Mouse (Mus musculus): ENCODE results near the gene Rbm25. TPM values are rescaled to one million over a fixed set of nuclear protein-coding genes. Genes with fewer than 3 reads are reported as not detected.

Rbm25 gene
- polyA plus RNA-seq, 1 experiment from 2014 or later: 229 TPM

DNA sequence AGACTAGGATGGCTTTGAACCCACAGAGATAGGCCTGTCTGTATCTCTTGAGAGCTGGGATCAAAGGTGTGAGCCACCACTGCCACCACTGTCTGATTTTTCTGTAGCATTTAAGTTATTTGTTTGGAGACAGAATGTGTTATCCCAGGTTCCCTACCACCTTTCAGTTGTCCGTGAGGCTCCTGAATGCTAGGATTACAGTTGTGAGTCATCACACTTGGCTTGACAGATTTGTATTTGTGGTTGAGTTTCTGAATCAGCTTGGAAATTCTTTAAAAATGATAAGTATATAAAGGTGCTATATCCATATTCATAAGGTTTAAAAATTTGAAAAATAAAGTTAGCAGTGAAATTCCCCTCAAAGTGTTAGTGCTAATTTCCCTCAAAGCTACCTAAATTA lies 12.1 kb downstream of the Rbm25 start:
- no peak for DNase-seq (ENCODE audit: low spot score)

DNA sequence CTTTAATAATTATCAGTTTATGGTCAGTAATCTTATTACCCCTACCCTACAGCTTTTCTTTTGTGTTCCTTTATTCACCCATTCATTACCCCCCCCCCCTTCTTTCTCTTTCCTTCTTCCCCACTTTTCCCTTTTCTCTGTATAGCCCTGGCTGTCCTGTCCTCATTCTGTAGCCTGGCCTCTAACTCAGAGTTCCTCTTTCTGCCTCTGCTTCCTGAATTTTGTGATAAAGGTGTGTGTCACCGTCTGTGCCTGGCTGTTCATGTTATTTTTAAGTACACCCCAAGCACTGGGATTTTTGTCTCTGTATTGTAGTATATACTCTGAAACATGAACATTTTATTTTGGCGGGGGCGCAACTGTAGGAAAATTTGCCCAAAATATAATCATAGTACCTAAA lies 19.3 kb downstream of the Rbm25 start:
- DNase-seq (ENCODE audit: low spot score): no peak

DNA sequence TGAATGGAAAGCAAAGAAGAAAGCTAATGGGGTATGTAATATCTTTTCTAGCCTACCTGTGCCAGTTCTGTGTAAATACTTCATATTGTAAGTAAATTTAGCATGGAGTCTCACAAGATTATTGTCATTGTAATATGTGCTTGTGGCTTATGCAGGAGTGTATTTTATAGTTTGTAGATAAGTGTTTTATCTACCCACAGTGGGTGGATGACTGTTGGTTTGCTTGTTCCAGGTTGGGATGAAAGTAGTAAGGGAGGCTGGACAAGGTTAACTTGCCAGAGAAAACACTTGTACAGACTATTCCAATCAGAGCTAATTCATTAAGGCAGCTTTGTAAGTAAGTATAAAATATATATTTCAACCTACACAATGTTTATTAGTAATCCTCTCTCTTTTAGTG lies 20.4 kb downstream of the Rbm25 start:
- DNase-seq (ENCODE audit: low spot score): no peak

DNA sequence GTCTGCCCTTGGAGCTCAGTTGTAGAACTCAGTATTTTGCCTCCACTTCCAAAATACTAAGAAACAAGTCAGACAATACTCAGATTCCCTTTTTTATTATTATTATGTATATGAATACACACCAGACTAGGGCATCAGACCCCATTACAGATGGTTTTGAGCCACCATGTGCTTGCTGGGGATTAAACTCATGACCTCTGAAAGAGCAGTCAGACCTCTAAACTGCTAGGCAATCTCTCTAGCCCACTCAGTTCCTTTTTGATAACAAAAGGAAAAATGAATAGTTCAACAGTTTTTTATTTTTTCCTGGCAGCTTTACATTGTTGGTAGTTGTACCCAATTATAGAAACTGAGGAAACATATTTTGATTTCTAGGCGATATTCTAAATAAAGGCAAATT lies 54.4 kb downstream of the Rbm25 start:
- no peak for DNase-seq (ENCODE audit: low spot score)

DNA sequence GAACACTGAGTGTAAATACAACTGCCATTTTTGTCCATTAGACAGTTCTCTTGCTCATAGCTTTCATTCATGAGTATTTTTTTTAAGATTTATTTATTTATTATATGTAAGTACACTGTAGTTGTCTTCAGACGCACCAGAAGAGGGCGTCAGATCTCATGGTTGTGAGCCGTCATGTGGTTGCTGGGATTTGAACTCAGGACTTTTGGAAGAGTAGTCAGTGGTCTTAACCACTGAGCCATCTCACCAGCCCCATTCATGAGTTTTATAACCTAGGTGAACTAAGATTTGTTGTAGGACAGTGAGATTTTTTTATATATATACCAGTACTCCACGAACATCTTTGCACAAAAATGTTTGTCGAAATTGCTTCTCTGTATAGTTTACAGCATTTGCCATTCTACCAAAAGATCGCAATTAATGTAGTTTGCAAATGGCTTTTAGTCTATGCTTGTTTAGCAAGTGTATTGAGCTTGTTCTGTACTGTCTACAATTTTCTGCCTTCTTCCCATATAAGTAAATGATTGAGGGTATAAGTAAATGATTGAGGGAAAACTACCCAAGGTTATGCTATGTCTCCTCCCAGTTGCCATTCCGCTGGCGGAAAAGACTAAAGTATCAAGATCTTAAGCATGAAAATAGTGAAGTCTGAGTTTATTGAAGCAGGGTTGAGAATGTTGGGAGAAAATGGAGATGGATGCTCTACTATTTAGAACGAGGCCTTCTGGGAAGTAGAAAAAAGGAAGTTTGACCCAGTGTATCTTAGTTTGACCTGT lies 55.7 kb downstream of the Rbm25 start:
- no peak for DNase-seq (ENCODE audit: low spot score)

DNA sequence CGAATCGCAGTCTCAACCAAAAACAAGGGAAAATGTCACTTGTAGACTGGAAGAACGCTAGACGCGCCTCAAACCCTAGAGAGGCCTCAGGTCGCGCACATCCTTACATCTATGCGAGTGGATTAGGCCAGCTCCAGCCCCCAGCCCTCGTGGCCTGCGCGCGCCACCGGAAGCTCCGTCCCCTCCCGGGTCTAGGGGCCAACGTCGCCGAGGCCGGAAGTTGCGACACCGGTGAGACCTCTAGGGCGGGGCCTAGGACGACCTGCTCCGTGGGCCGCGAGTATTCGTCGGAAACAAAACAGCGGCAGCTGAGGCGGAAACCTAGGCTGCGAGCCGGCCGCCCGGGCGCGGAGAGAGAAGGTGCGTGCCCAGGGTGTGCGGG lies 56.9 kb downstream of the Rbm25 start, which contains the start of gene Psen1:
Gene Psen1, plus strand, starts transcription at position 219 of the 382 bp plus-strand sequence.
- DNase-seq (ENCODE audit: low spot score): peak; percentile 95

DNA sequence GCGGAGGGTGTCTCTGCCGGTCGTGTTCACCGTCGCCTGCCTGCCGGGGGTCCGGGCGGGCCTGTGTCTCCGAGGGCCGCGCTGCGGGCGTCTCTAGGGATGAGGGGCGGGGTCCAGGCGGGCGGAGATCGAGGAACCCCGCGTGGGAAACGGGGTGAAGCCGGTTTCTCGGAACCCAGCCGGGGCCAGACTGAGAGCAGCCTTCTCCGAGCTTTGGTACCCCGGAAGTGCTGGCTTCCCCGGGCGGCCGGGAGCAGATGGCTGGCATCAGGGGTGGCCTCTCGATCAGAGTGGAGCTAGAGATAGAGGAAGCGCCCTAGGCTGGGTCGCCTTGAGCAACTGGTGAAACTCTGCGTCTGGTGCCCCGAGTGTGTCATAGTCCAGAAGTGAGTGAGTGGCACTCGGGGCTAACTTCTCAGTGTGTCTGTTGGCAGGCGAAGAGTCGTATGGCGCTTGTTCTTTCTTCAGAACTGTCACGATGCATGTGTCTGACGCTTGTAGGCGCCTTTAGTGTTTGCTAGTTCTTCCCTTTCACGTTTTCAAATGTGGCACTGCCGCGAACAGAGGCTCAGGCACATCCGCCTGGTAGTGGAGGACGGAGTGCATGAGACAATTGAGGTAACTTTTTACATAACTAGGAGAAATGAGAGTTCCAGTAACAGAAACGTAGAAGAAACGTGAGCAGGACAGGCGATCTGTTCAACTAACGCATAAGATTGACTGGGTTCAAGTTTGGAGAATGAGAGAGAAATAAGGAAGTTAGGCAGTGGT lies 57.5 kb downstream of the Rbm25 start:
- DNase-seq (ENCODE audit: low spot score): peak; percentile 67

DNA sequence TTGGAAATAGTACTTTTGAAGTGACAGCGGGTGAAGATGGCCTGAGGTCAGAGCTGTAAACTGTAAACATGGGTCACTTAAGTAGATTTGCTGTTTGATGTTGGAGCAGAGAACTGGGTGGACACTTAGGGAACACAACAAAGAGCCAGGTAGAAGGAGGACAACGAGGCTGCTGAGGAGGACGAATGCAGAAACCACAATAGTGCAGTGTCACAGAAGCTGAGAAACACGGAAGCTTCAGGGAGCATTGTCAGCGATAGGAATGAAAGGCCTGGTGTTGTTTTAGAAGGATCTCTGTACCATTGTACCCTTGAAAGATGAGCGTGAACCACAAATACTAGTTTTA lies 58.0 kb downstream of the Rbm25 start:
- DNase-seq (ENCODE audit: low spot score): peak; percentile 44

DNA sequence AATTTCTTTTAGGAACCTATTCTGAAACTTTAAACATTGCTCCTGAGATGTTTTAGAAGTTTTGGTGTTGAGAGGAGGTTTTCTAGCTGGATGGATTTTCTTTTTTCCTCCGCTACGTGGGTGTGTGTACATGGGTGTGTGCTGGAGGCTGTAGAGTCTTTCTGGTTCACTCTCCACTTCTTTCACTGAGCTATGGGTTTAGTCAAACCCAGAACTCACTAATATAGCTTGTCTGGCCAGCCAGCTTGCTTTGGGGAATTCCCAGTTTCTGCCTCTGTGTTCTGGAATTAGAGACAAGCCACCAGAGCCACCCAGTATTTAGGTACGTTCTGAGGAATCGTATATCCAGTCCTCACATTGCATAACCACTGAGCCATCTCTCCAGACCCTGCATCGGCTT lies 63.0 kb downstream of the Rbm25 start:
- no peak for DNase-seq (ENCODE audit: low spot score)

DNA sequence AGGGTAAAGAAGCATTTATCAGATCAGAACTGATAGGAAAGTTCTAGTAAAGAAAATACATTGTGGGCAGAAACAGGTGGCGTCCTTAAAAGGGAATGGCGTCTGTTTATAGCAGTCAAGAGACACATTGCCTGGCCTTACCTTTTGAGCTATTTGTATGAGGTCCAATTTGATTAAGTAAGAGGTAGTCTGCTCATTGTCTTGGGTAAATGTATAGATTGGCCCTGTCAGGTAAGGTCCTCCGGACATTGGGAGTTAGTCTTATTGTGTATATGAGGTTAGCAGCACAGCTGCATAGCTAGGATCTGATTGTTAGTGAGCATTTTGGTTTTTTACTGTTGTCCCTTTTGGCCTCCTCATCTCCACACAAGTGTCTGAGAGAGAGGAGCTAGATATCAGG lies 63.6 kb downstream of the Rbm25 start:
- no peak for DNase-seq (ENCODE audit: low spot score)

DNA sequence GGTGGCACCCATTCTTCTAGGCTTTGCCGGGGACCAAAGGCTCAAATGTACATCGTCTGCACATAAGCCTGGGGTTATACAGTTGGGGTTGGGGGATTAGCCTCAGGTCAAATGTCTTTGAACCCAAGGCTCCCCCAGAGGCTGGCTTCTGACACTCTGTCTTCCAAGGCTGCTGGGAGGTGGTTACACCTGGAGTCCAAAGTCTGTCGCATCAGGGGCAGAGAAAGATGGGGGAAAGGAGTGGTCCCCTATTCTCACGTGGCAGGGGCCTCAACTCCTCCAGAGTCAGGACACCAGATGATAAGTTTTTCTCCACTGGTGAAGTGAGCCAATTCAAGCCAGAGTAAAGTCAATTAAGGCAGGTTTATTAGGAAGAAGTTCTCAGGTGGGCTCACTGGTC lies 67.6 kb downstream of the Rbm25 start:
- no peak for DNase-seq (ENCODE audit: low spot score)

DNA sequence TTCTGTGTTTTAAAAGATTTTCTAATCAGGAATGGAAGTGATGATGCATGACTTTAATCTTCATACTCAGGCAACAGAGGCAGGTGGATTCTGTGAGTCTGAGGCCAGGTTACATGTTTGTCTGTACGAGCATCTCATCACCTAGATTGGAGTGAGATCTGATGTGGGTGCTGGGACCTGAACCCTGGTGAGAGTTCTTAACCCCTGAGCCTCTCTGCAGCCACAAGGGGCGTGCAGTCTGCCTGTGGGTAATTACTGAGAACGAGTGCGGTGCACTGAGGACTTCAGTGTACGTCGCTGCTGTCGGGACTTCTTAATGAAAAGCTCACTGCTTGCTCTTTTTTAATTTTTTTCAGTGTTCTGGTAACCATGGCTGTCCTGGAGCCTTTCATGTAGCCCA lies 70.6 kb downstream of the Rbm25 start:
- DNase-seq (ENCODE audit: low spot score): no peak

DNA sequence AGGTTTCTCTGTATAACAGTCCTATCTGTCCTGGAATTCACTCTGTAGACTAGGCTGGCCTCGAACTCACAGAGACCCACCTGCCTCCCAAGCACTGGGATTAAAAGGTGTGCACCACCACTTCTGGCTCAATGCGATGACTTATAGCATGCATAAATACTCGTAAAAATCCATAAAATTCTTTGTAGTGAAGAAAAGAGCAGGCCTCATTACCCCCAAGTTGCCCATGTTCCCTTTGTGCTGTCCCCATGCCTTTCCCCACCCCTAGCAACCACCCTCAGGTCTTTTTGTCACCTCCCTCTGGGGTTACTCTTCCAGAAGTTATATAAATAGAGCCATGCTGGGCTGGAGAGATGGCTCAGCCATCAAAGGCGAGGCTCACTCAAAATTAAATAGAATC lies 71.8 kb downstream of the Rbm25 start:
- no peak for DNase-seq (ENCODE audit: low spot score)

DNA sequence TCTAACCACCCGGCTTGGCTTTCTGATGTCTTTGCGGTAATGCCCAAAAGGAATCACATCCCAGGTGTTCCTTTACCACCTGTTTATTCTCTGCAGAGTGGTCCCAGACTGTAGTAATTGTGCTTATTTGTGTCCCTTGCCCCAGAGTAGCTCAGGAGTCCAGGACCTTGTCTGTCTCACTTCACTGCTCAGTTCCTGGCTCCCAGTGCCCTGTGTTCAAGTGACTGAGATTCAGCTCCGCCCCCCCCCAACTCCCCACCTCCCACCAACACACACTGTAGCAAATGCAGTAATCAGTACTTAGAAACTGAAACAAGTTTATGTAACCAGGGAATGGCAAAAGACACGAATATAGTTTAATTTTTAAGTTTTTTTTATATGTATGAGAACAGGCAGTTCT lies 75.9 kb downstream of the Rbm25 start:
- no peak for DNase-seq (ENCODE audit: low spot score)

DNA sequence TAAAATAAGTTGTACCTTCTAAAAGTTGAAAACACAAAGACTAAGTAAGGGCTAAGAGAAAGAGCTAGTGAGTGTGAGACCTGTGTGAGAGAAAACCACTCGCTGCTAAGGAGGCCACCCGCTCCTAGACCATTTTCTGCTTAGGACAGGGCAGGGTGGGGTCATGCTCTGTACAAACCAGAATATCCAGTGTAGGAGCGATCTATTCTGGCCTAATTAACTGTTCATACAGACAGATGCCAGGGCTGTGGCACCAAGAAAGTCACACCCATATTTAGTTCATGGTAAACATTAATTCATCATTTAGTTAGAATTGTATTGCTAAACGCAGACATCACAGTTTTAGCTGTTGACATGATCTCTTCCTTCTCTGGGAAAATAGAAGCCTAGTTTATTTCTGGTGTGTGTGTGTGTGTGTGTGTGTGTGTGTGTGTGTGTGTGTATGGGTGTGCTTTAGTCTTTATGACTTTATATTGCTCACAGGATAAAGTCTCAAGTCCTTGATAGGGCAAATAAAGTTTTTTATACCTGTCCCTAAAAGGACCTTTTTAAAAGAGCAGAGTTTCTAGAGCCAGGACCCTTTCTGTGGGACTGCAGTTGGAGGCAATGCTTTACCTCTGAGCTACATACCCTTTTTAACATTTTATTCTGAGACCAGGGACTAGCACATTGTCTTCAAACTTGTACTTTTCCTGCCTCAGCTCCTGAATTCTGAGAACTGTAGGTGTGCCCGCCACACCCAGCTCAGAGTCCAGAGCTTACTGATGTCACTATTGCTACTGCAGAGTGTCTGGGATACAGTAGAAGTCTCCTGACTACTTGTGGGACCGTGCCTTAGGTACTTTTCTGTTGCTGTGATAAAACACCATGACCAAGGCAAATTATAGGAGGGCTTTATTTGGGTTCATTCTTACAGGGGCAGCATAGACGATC lies 77.4 kb downstream of the Rbm25 start:
- no peak for DNase-seq (ENCODE audit: low spot score)

DNA sequence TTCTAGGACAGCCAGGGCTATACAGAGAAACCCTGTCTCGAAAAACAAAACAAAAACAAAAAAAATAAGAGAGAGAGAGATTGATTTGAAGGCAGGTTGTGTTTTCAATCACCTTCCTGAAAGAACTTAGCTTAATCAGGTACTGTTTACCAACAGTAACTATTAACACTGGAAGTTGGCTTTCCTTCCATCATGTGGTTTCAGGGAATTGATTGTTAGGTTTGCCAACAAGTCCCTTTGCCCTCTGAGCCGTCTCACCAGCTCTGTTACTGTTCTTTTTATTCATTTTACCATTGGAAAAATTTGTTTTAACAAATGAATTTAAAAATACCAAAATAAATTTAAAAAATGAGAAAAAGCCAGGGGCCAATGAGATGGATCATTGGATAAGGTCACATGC lies 78.9 kb downstream of the Rbm25 start:
- DNase-seq (ENCODE audit: low spot score): no peak

DNA sequence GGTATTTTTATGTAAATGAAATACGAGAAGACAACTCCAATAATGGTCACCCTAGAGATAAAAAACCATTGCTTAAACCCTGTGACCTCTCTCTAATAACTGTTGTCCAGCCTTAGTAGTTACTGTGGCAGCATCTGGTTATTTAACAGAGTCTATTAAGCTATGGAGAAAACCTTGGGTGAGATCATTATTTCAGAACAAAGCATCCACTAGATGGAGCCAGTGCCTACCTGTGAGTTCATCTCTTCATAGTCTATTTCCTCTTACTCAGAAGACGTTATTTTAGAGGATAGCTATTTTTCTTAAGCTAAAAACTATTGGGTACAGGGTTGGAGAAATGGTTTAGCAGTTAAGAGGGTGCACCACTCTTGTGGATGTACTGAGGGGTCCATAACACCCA lies 82.7 kb downstream of the Rbm25 start:
- peak; percentile 54 for DNase-seq (ENCODE audit: low spot score)

DNA sequence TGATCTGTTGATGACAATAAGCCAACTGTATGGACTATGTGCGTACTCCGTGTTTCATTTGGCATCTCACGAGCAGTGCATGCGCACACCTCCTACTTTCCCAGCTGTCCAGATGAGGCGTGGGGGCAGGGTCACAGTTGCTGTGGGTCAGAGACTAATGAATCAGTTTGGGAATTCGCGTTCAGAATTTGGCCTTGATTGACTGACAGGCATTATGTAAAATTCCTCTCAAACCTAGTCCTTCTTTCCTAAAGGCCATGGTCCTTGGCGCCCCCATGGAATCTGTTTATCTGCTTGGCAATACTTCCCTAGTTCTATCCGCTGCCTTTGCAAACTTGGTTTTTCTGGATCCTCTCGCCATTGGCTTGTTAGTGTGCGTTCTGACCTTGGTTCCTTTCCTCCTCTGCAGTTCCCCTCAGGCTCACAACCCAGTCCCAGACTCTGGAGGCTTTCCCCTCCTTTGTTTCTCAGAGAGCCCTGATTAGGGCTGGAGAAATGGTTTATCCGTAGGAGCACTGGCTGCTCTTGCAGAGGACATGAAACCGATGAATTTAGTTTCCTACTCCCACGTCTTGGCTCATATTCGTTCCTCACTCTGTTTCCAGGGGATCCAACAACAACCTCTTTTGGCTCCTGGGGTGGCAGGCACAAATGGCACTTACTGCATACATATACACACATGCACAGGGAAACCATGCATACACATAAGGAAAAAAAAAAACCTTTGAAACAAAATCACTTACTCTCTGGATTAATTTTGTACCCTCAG lies 85.6 kb downstream of the Rbm25 start:
- DNase-seq (ENCODE audit: low spot score): no peak

DNA sequence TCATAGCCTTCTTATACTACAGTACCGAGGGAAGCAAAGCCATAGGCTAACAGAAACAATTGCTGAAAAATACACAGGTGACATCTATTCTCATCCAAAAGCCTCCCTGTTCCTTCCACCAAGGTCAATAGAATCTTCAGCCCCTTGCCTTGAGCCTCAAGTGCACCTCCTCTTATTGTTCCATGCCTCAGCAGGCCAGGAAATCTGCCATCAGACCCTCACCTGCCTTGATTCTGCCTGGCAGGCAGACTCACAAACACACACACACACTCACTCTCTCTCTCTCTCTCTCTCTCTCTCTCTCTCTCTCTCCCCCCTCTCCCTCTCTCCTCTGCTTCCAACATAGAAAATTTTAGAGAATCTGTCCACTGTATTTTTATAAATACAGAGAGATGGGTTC lies 88.4 kb downstream of the Rbm25 start:
- DNase-seq (ENCODE audit: low spot score): no peak

DNA sequence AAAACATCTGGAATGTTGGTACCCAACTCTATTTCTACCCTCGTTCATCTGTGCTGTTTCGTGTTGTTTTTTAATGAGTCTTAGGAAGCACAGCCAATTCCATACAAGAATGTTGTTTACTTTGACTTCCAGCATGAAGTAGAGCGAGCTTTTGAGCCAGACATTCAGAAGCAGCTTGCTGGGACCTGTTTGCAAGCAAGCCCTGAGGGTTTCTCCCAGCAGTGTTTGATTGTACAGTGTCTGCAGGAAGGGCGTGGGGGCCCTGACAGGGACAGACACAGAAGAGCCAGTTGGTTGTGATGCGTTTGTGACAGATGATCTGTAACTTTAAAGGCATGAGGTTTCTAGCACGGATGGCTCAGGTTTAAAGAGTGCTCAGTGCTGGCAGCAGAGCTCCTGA lies 90.2 kb downstream of the Rbm25 start:
- no peak for DNase-seq (ENCODE audit: low spot score)

DNA sequence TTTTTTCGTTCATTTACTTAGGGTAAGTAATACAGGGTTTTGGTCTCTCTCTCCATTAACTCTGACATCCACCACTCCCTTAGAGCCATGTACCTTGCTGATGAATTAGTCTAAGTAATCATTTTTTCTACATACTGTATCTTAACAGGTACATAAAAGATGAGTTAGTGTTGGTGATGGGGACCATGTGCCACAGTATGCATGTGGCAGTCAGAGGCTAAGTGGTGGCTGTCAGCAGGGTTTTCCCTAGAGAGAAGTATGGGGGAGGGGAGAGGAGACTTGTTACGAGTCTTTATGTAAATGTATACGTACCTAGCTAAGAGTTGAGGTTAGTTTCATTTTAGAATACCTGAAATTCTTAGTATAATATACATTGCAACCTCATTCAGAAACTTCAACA lies 92.0 kb downstream of the Rbm25 start:
- DNase-seq (ENCODE audit: low spot score): no peak

All from thymus, postnatal 0 days (tissue).